Mouse (Mus musculus) liver, adult 2 months (tissue): Measurements from ENCODE around the gene Coa6.

ENCODE experiments used
- CTCF ChIP-seq: fragments of 200-500 bp; IDR thresholded peaks from 2 replicates; pipeline ENCODE4 v1.5.1; 2011; ENCODE audit warnings: low read depth, low read length, control low read depth
- POLR2A ChIP-seq: fragments of 200-500 bp; IDR thresholded peaks from 2 replicates; pipeline ENCODE4 v1.6.1; 2011; ENCODE audit warnings: low read length, control low read depth; ENCODE audit not compliant: insufficient read depth; ENCODE audit errors: extremely low read depth

DNA sequence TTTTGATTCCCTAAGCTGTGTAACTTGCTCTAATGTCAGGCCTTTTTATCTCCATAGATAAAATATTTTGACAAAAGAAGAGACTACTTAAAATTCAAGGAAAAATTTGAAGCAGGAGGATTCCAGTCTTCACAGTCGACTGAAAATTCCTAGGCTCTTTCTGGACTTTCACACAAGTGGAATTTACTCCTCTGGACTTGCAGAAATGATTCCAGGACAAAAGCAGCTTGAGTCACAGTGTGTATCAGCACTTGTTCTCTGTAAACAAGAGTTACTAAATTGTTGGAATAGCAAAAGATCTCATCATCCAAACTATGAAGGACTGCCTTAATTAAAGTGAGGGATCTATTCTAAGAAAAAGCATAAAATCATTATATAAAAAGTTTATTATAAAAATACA, 2.6 kb downstream of the Coa6 start:
- no peak for TF ChIP-seq CTCF
- 0 out of 2 replicates have a peak, but pooled peaks have one; percentile 6 for TF ChIP-seq POLR2A
